Mouse (Mus musculus): ENCODE data around the gene Ctnna3. TPM values are rescaled to one million over a fixed set of nuclear protein-coding genes. Genes with fewer than 3 reads are reported as not detected.

Gene Ctnna3
- total and polyA plus RNA-seq, 2 experiments from 2014 or later, result 0.63 to 1.0 TPM

- DNase-seq (ENCODE audit: low spot score) (no peak), ATAC-seq (ENCODE audit: low FRiP score) (no peak)
- Histone ChIP-seq H3K9me3 (ENCODE audit: low read length) (no peaks in the 10 kb centered on the region), H3K9ac (replicated peaks; ENCODE audit: low read length, poor library complexity, severe bottlenecking) (no peak overlapping the region), H3K4me3 (ENCODE audit: low read depth, low read length) (no peak overlapping the region), H3K4me1 (ENCODE audit: insufficient read depth, low read length) (no peaks in the 10 kb centered on the region), H3K36me3 (ENCODE audit: insufficient read depth, low read length) (no peaks in the 10 kb centered on the region), H3K4me2 (ENCODE audit: low read depth, low read length, poor library complexity, severe bottlenecking) (no peak overlapping the region), H3K27ac (ENCODE audit: low read depth, low read length) (no peak overlapping the region), H3K27me3 (ENCODE audit: insufficient read depth, low read length) (no peaks in the 10 kb centered on the region)
- no peak for TF ChIP-seq CTCF (IDR thresholded peaks at IDR 0.05)
- WGBS, result 92% methylated on average over 4 of the region's 4 CpGs
Observed at GRCm38 (mm10) chr10:63453926-63454325, 24.0 kb downstream of the Ctnna3 start.

GRCm38 (mm10) chr10:63455110-63455878 is 25.4 kb downstream of the Ctnna3 start:
- peak; percentile 20; the same call in 1 of the 2 replicates for TF ChIP-seq CTCF (IDR thresholded peaks at IDR 0.05)
- Histone ChIP-seq H3K36me3 (ENCODE audit: insufficient read depth, low read length) (no peaks in the 10 kb centered on the region), H3K4me3 (ENCODE audit: low read depth, low read length) (no peak overlapping the region), H3K27ac (ENCODE audit: low read depth, low read length) (no peak overlapping the region), H3K4me1 (ENCODE audit: insufficient read depth, low read length) (no peaks in the 10 kb centered on the region), H3K4me2 (ENCODE audit: low read depth, low read length, poor library complexity, severe bottlenecking) (no peak overlapping the region), H3K27me3 (ENCODE audit: insufficient read depth, low read length) (no peaks in the 10 kb centered on the region), H3K9ac (replicated peaks; ENCODE audit: low read length, poor library complexity, severe bottlenecking) (no peak overlapping the region), H3K9me3 (ENCODE audit: low read length) (no peaks in the 10 kb centered on the region)
- DNase-seq (ENCODE audit: low spot score) (peak; percentile 64), ATAC-seq (ENCODE audit: low FRiP score) (no peak)
- 33% methylated on average over 8 of the region's 8 CpGs for WGBS

GRCm38 (mm10) chr10:63457292-63458128 is 27.6 kb downstream of the Ctnna3 start:
- Histone ChIP-seq H3K27me3 (ENCODE audit: insufficient read depth, low read length) (no peaks in the 10 kb centered on the region), H3K4me2 (ENCODE audit: low read depth, low read length, poor library complexity, severe bottlenecking) (no peak overlapping the region), H3K36me3 (ENCODE audit: insufficient read depth, low read length) (no peaks in the 10 kb centered on the region), H3K4me1 (ENCODE audit: insufficient read depth, low read length) (no peaks in the 10 kb centered on the region), H3K9me3 (ENCODE audit: low read length) (no peaks in the 10 kb centered on the region), H3K4me3 (ENCODE audit: low read depth, low read length) (no peak overlapping the region), H3K27ac (ENCODE audit: low read depth, low read length) (no peak overlapping the region), H3K9ac (replicated peaks; ENCODE audit: low read length, poor library complexity, severe bottlenecking) (no peak overlapping the region)
- DNase-seq (ENCODE audit: low spot score) (no peak), ATAC-seq (ENCODE audit: low FRiP score) (no peak)
- TF ChIP-seq CTCF (IDR thresholded peaks at IDR 0.05), result no peak
- WGBS, result 84% methylated on average over 17 of the region's 17 CpGs

DNA sequence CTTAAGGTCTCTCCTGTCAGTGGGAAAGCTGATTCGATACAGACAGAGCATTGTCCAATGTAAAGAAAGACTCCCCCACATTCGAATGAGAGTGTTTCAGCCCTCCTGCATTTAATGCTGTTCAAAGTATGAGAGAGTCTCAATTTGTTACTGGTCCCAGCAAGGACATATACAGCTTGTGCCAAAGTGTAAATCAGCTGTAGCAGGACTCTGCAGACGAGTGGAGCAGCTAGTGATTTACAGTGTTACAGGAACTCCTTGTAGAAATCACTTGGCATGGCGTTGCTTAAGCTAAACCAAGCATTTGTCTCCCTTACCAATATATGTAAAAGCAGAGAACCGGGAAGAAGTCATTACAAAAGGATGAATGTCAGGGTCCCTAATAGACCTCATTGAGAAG is 31.0 kb downstream of the Ctnna3 start:
- ATAC-seq (ENCODE audit: low FRiP score) (no peak), DNase-seq (ENCODE audit: low spot score) (no peak)
- Histone ChIP-seq H3K27ac (ENCODE audit: low read depth, low read length) (no peak overlapping the region), H3K27me3 (ENCODE audit: insufficient read depth, low read length) (no peaks in the 10 kb centered on the region), H3K9me3 (ENCODE audit: low read length) (no peaks in the 10 kb centered on the region), H3K4me1 (ENCODE audit: insufficient read depth, low read length) (no peaks in the 10 kb centered on the region), H3K36me3 (ENCODE audit: insufficient read depth, low read length) (no peaks in the 10 kb centered on the region), H3K4me2 (ENCODE audit: low read depth, low read length, poor library complexity, severe bottlenecking) (no peak overlapping the region), H3K9ac (replicated peaks; ENCODE audit: low read length, poor library complexity, severe bottlenecking) (no peak overlapping the region), H3K4me3 (ENCODE audit: low read depth, low read length) (no peak overlapping the region)
- WGBS, result 50% methylated on average over 5 of the region's 5 CpGs
- no peak for TF ChIP-seq CTCF (IDR thresholded peaks at IDR 0.05)

- ATAC-seq (ENCODE audit: low FRiP score) (no peak), DNase-seq (ENCODE audit: low spot score) (no peak)
- WGBS, result 62% methylated on average over 6 of the region's 6 CpGs
- Histone ChIP-seq H3K36me3 (ENCODE audit: insufficient read depth, low read length) (no peaks in the 10 kb centered on the region), H3K27me3 (ENCODE audit: insufficient read depth, low read length) (no peaks in the 10 kb centered on the region), H3K9me3 (ENCODE audit: low read length) (no peaks in the 10 kb centered on the region), H3K4me3 (ENCODE audit: low read depth, low read length) (no peak overlapping the region), H3K27ac (ENCODE audit: low read depth, low read length) (no peak overlapping the region), H3K4me2 (ENCODE audit: low read depth, low read length, poor library complexity, severe bottlenecking) (no peak overlapping the region), H3K4me1 (ENCODE audit: insufficient read depth, low read length) (no peaks in the 10 kb centered on the region), H3K9ac (replicated peaks; ENCODE audit: low read length, poor library complexity, severe bottlenecking) (no peak overlapping the region)
- no peak for TF ChIP-seq CTCF (IDR thresholded peaks at IDR 0.05)
Observed at GRCm38 (mm10) chr10:63472473-63472872, 42.6 kb downstream of the Ctnna3 start.

- H3K27me3 ChIP-seq (ENCODE audit: insufficient read depth, low read length), result no peaks in the 10 kb centered on the region
- 82% methylated on average over 10 of the region's 10 CpGs for WGBS
- no peak overlapping the region for H3K4me2 ChIP-seq (ENCODE audit: low read depth, low read length, poor library complexity, severe bottlenecking)
- no peak overlapping the region for H3K27ac ChIP-seq (ENCODE audit: low read depth, low read length)
- no peak for ATAC-seq (ENCODE audit: low FRiP score)
- H3K4me1 ChIP-seq (ENCODE audit: insufficient read depth, low read length), result no peaks in the 10 kb centered on the region
- no peak overlapping the region for H3K9ac ChIP-seq (replicated peaks; ENCODE audit: low read length, poor library complexity, severe bottlenecking)
- no peaks in the 10 kb centered on the region for H3K9me3 ChIP-seq (ENCODE audit: low read length)
- no peaks in the 10 kb centered on the region for H3K36me3 ChIP-seq (ENCODE audit: insufficient read depth, low read length)
- no peak for TF ChIP-seq CTCF (IDR thresholded peaks at IDR 0.05)
- H3K4me3 ChIP-seq (ENCODE audit: low read depth, low read length), result no peak overlapping the region
- DNase-seq (ENCODE audit: low spot score), result no peak
Observed at GRCm38 (mm10) chr10:63476167-63476647, 46.3 kb downstream of the Ctnna3 start.

All from midbrain, postnatal 0 days (tissue).